Mouse (Mus musculus): ENCODE measurements at regions not wholly inside any gene's neighbourhood (a gene's known extent, or its start where the extent isn't known, plus 50 kb on each side); places are given as distances from the start of the nearest gene placed in this dataset.

DNA sequence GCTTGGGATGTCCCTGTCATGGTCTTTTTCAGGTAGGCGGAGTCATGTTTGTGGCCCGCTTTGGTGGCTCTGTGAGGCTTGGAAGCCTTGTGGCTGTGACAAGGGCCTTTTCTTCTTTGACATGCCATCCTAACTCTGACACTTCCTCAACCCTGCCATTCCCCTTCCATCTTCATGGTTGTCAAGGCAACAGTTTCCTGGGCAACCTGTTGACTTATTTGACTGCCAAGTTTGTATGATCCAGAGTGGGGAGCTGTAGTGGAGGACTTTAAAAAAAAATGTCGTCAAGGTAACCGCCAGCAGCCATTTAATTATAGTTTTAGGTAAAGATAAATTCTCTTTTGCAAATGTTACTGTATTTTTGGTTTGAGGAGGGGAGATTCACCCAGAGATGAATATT lies 56.8 kb upstream of the Kcng1 start:
- no peak for DNase-seq (ENCODE audit: low spot score)

DNA sequence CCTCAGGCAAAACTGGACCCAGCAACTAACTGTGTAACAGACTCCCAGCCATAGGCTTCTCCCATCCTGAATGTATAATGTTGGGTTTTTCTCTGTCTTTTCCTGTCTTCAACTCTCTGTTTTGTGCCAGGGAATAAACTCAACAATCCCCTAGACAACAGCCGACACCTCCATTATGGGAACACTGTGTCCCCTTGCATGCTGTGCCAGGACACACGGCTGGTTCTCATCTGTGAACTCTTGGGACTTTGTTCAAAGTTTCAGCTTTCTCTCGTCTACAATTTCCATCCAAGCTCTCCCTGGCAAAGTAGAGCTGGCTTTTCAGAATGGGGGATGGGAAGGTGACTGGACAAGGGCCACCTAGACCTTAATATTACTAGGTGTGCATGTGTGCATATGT lies 56.1 kb upstream of the Kcng1 start:
- DNase-seq (ENCODE audit: low spot score), result no peak

DNA sequence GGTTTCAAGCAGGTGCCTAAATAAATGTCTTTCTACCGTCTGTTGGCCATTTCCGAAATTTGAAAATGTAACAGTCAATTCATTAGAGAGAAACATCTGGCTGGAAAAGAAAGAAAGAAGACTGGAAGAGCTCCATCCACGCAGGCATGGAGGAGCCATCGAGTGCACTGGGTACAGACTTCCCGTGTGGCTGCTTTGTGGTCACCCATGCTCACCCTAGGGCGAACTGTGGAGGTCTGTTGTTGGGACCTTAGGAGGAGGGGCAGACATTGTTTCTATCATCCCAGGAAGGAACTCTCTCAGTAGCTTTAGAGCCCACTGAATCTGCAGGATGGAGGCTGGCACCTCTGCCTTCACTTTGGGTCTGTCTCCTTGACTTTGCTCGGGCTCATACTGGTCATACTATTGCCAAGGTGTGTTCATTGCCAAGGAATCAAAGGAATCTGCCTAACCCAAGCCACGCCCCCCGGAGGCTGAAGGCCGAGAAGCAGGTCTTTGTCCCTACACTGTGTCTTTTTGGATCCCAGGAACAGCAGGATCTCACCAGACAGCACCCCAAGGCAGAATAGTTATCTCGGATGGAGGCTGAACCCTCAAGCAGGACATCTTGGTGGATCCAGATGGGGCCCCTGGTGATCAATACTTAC lies 54.3 kb upstream of the Kcng1 start:
- no peak for DNase-seq (ENCODE audit: low spot score)

DNA sequence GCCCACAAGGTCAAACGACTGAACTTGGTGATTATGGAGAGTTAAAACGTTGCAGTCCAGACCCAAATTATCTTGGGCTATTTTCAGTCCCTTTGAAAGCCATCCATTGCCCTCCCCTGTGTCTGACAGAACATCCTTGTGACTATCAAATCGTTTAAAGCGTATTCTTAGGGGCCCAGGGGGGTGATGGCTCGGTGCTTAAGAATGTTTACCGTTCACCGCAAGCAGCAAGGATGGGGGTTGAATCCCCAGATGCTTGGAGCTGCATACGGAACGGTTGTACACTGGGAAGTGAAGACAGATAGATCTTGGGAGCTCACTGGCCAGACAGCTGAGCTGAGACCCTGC lies 52.7 kb upstream of the Kcng1 start:
- no peak for DNase-seq (ENCODE audit: low spot score)

DNA sequence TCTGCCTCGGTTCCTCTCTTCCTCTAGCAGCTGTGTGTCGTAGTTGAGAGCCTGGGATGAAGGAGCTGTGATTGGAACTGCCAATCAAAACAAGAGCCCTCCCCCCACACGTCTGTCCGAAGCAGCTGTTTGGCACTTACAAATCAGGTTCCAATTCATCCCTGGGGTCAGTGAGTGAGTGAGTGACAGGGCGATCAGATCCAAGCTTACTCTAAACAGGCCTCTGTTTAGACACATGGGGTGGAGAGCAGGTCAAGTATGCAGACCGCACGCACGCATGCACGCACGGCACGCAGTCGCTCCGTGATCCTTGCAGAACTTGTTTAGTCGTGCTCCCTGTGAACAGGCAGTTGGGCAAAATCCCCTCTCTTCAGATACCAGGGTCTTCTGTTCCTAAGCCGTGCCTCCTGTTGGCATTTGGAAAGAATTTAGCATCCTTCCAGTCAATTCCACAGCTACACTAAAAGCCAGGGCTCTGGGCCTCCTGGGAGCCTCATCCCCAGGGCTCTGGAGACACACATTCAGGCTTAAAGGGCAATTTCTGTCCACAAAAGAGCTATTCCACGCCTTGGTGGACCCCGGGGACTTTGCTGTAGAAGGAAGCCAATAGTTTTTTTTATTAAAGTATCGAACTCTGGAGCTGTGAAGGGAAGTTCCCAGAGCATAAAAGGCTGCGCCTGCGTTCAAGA lies 52.2 kb upstream of the Kcng1 start:
- DNase-seq (ENCODE audit: low spot score), result peak; percentile 7

DNA sequence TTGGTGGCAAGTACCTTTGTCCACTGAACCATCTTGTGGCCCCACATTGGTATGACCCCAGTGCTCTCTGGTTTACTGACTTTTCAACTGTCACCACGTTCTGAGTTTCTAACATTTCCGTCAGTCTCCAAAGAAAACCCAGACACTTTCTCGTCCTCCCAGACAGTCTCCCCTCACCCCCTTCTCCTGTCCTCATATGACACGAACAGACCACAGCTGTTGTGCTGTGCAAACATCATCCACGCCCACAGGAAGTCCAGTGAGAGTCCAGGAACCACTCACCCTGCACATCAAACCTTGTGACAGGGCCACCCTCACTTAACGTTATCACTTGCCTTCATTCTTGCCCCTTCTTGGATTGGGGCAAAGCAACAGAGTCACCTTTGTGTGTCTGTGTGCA lies 51.4 kb upstream of the Kcng1 start:
- no peak for DNase-seq (ENCODE audit: low spot score)
